Mouse (Mus musculus): ENCODE results near the gene Zfp365.

Gene Zfp365

GRCm38 (mm10) chr10:67912337-67912776, at the start of gene Zfp365:
TSS of gene Zfp365 (minus strand) at chr10:67912662.
- peak; percentile 33 to 68 for DNase-seq (ENCODE audit: low spot score in 2 of 2)

GRCm38 (mm10) chr10:67959982-67960381, 47.5 kb upstream of the Zfp365 start:
- DNase-seq (ENCODE audit: low spot score in 2 of 2) = no peak

GRCm38 (mm10) chr10:67955982-67956381, 43.5 kb upstream of the Zfp365 start:
- no peak for DNase-seq (ENCODE audit: low spot score in 2 of 2)

- no peak for DNase-seq (ENCODE audit: low spot score in 2 of 2)
Observed at GRCm38 (mm10) chr10:67951690-67952089, 39.2 kb upstream of the Zfp365 start.

- no peak for DNase-seq (ENCODE audit: low spot score in 2 of 2)
Observed at GRCm38 (mm10) chr10:67950059-67950748, 37.7 kb upstream of the Zfp365 start.

- no peak for DNase-seq (ENCODE audit: low spot score in 2 of 2)
Observed at GRCm38 (mm10) chr10:67943513-67943912, 31.1 kb upstream of the Zfp365 start.

- no peak for DNase-seq (ENCODE audit: low spot score in 2 of 2)
Observed at GRCm38 (mm10) chr10:67939546-67939945, 27.1 kb upstream of the Zfp365 start.

- DNase-seq (ENCODE audit: low spot score in 2 of 2) = no peak
Observed at GRCm38 (mm10) chr10:67937775-67938174, 25.3 kb upstream of the Zfp365 start.

GRCm38 (mm10) chr10:67936944-67937343, 24.5 kb upstream of the Zfp365 start:
- DNase-seq (ENCODE audit: low spot score in 2 of 2) = no peak

- DNase-seq (ENCODE audit: low spot score in 2 of 2) = no peak
Observed at GRCm38 (mm10) chr10:67932780-67933179, 20.3 kb upstream of the Zfp365 start.

GRCm38 (mm10) chr10:67931328-67931727, 18.9 kb upstream of the Zfp365 start:
- DNase-seq (ENCODE audit: low spot score in 2 of 2) = no peak

- DNase-seq (ENCODE audit: low spot score in 2 of 2) = no peak
Observed at GRCm38 (mm10) chr10:67928584-67928983, 16.1 kb upstream of the Zfp365 start.

- DNase-seq (ENCODE audit: low spot score in 2 of 2) = no peak
Observed at GRCm38 (mm10) chr10:67927718-67928455, 15.4 kb upstream of the Zfp365 start.

GRCm38 (mm10) chr10:67924030-67924429, 11.6 kb upstream of the Zfp365 start:
- DNase-seq (ENCODE audit: low spot score in 2 of 2) = no peak

- no peak for DNase-seq (ENCODE audit: low spot score in 2 of 2)
Observed at GRCm38 (mm10) chr10:67921777-67922176, 9.3 kb upstream of the Zfp365 start.

GRCm38 (mm10) chr10:67919706-67920105, 7.2 kb upstream of the Zfp365 start:
- no peak for DNase-seq (ENCODE audit: low spot score in 2 of 2)

- no peak for DNase-seq (ENCODE audit: low spot score in 2 of 2)
Observed at GRCm38 (mm10) chr10:67918194-67918899, 5.9 kb upstream of the Zfp365 start.

- DNase-seq (ENCODE audit: low spot score in 2 of 2) = no peak
Observed at GRCm38 (mm10) chr10:67917356-67917755, 4.9 kb upstream of the Zfp365 start.

- DNase-seq (ENCODE audit: low spot score in 2 of 2) = no peak
Observed at GRCm38 (mm10) chr10:67911447-67912336, 770 bp downstream of the Zfp365 start.

- DNase-seq (ENCODE audit: low spot score in 2 of 2) = no peak
Observed at GRCm38 (mm10) chr10:67907931-67908330, 4.5 kb downstream of the Zfp365 start.

- no peak for DNase-seq (ENCODE audit: low spot score in 2 of 2)
Observed at GRCm38 (mm10) chr10:67906926-67907325, 5.5 kb downstream of the Zfp365 start.
